Mouse (Mus musculus) heart, embryonic 13.5 days (tissue): ENCODE results near the gene Arxes2. TPM values are rescaled to one million over a fixed set of nuclear protein-coding genes. Genes with fewer than 3 reads are reported as not detected.
"Not testable (repeated sequence)": the region's sequence is repeated elsewhere in the genome, so short reads cannot be mapped to it uniquely, and the experiment has no call there.

Experiments
- ATAC-seq: fragments of 200-750 bp; cut with Nextera tagmentation; 2 replicates; pipeline ENCODE4 v1.8.0; 2017; ENCODE audit warnings: moderate TSS enrichment; ENCODE audit not compliant: insufficient number of reproducible peaks, low FRiP score, low TSS enrichment; ENCODE audit errors: extremely low read depth
- H3K27ac ChIP-seq: fragments of 300-500 bp; sonication (generic); replicated peaks from 2 replicates; pipeline ENCODE4 v1.5.1; 2015; ENCODE audit warnings: moderate library complexity, mild to moderate bottlenecking, inconsistent platforms
- H3K27me3 ChIP-seq: fragments of 300-500 bp; sonication (generic); replicated peaks from 2 replicates; pipeline ENCODE4 v1.6.1; 2015; ENCODE audit warnings: mild to moderate bottlenecking, inconsistent platforms
- H3K36me3 ChIP-seq: fragments of 300-500 bp; sonication (generic); 2 replicates; pipeline ENCODE4 v1.6.1; 2015; ENCODE audit warnings: mild to moderate bottlenecking, inconsistent platforms
- H3K4me1 ChIP-seq: fragments of 300-500 bp; sonication (generic); 2 replicates; pipeline ENCODE4 v1.6.1; 2015; ENCODE audit warnings: inconsistent platforms
- H3K4me2 ChIP-seq: fragments of 300-500 bp; sonication (generic); 2 replicates; pipeline ENCODE4 v1.6.1; 2015; ENCODE audit warnings: inconsistent platforms, mild to moderate bottlenecking, moderate library complexity
- H3K4me3 ChIP-seq: fragments of 300-500 bp; sonication (generic); 2 replicates; pipeline ENCODE4 v1.5.1; 2015; ENCODE audit warnings: moderate library complexity, mild to moderate bottlenecking, inconsistent platforms
- H3K9ac ChIP-seq: fragments of 300-500 bp; sonication (generic); 2 replicates; pipeline ENCODE4 v1.6.1; 2015; ENCODE audit warnings: inconsistent platforms, mild to moderate bottlenecking, moderate library complexity
- H3K9me3 ChIP-seq: fragments of 300-500 bp; sonication (generic); 2 replicates; pipeline ENCODE4 v1.6.1; 2016; ENCODE audit warnings: inconsistent platforms
- WGBS: fragments of 180-500 bp; shearing (Covaris S2); methylation state at CpG from one replicate; pipeline ENCODE4 v1.1.7; 2015; ENCODE audit warnings: mixed read lengths; 5-methylcytosine and 5-hydroxymethylcytosine counted together
- polyA plus RNA-seq: library from polyadenylated mRNA; unstranded; fragments of >200 nt; fragmentation: Nextera tagmentation; extraction: Ambion mirVana; gene quantifications from 2 replicates; pipeline ENCODE4 v1.2.1, GENCODE M21; 2015

The Arxes2 gene
- polyA plus RNA-seq, 1 experiment from 2014 or later = 69.2 TPM

DNA sequence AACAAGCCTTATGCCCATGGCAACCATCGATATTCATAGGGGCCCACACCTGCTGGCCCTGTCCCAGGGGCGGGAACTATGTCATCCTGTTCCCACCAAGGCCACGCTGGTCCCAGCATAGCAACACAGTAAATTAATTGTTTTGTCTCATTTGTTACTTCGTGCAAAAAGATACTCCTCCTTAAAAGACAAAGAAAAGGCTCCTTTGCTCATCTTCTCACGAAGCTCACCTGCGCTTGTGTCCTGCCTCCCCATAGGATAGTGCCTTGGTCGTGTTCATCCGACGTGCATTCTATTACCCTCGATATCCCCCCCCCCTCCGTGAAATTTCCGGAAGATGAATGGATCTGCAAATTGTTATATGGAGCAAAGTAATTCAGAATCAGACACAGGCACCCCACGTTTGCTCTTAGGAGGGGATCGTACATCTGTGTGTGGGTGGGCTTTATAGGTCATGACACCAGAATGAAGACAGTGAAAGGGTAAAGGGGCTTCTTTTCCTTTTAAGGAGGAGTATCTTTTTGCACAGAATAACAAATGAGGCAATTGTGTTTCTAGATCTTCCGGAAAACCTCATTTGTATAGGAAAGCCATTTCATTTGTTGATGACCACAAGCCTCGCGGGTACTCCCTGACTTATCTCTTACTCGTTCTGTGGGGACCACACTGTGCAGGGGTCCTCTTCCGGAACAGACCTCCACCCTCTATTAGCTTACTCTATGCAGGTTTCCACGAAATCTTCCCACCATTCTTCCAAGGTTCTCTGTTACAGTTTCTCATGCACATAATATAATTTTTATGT is 19.0 kb upstream of the Arxes2 start:
- H3K36me3 ChIP-seq = peaks cover 15% of the 10 kb centered on the region; the same call in 1 of the 2 replicates
- no peak overlapping the region for H3K4me3 ChIP-seq
- ATAC-seq = no peak
- no peaks in the 10 kb centered on the region for H3K27me3 ChIP-seq
- no peak overlapping the region for H3K27ac ChIP-seq
- 51% methylated on average over 20 of the region's 20 CpGs for WGBS
- H3K4me1 ChIP-seq = no peaks in the 10 kb centered on the region
- no peak overlapping the region for H3K9ac ChIP-seq
- no peaks in the 10 kb centered on the region for H3K9me3 ChIP-seq
- peak overlapping the region; percentile 53 for H3K4me2 ChIP-seq

DNA sequence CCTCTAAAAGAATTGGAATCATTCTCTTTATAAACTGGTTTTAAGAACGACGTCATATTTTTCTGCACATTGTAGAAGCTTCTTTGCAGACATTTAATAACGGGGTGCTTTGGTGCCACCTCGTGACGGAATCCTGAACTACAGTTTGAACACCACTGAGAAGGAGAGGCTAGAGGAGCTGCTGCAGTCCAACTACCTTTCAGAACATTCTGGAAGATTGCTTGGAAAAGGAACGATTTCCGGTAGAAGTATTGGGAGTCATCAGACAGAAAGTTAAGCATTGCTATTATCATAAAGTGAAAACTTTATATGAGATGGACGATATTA is 18.4 kb upstream of the Arxes2 start:
- Histone ChIP-seq H3K4me2 (peak overlapping the region; percentile 53), H3K27me3 (no peaks in the 10 kb centered on the region), H3K9ac (no peak overlapping the region), H3K27ac (no peak overlapping the region), H3K36me3 (peaks cover 12% of the 10 kb centered on the region; the same call in 1 of the 2 replicates), H3K4me1 (no peaks in the 10 kb centered on the region), H3K9me3 (no peaks in the 10 kb centered on the region), H3K4me3 (no peak overlapping the region)
- ATAC-seq = no peak
- WGBS = 18% methylated on average over 8 of the region's 8 CpGs

DNA sequence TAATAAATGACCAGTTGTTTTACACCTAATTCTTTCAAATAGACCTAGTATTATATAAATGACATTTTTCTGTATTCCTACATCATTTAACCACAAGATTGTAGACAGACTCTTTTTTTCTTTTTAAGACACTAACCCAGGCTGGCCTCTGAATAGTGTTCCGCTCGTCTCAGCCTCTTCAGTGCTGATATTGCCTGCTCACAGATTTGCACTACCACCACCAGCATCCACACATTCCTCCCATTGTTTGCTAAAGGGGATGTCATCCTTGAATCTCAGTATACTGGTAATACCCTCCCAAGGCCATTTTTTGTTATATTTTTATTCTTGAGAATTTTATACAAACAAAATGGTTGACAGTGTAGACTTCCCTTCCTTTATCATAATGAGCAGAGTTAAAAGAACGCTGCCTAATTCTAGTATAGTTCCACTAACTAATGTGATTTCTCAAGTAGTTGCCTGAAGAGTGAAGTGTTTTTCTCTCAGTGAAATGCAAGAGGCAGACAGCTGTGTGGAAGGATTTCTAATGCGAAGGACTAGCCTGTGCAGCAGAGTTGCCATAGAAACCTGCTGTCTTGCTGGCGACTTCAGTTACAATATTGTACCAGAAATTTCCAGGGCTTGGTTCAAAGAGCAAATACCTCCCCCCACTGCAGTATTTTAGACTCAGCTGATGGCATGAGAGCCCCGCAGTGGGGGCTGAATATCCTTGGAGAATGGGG is 8.9 kb upstream of the Arxes2 start:
- no peak for ATAC-seq

DNA sequence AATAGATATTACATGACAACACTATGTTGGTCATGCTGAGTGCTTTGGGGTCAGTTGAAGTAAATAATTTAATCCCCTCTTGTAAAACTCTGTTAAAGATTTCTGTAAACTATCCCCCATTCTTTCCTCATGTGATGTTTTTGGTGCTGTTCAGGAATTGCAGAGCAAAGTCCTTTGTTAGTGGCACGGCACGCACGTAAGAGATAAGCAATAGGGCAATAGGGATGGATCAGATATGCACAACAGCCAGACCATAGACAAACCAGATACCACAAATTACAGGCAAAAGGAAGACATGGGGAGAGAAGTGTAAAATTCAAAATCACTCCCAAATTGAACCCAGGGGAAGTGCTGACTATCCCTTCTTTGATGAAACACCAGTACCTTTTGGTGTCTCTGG is 7.4 kb upstream of the Arxes2 start:
- no peak for ATAC-seq
- Histone ChIP-seq H3K27ac (no peak overlapping the region), H3K4me1 (no peaks in the 10 kb centered on the region), H3K4me3 (no peak overlapping the region), H3K27me3 (no peaks in the 10 kb centered on the region), H3K9ac (no peak overlapping the region), H3K4me2 (no peak overlapping the region), H3K36me3 (no peaks in the 10 kb centered on the region), H3K9me3 (no peaks in the 10 kb centered on the region)
- 79% methylated on average over 3 of the region's 3 CpGs for WGBS

More for the DNA sequence above, 8.9 kb upstream of the Arxes2 start:
- H3K36me3 ChIP-seq = no peaks in the 10 kb centered on the region
- no peak overlapping the region for H3K4me2 ChIP-seq
- no peaks in the 10 kb centered on the region for H3K9me3 ChIP-seq
- H3K27ac ChIP-seq = no peak overlapping the region
- H3K27me3 ChIP-seq = no peaks in the 10 kb centered on the region
- H3K9ac ChIP-seq = no peak overlapping the region
- 70% methylated on average over 6 of the region's 6 CpGs for WGBS
- no peak overlapping the region for H3K4me3 ChIP-seq
- no peaks in the 10 kb centered on the region for H3K4me1 ChIP-seq

DNA sequence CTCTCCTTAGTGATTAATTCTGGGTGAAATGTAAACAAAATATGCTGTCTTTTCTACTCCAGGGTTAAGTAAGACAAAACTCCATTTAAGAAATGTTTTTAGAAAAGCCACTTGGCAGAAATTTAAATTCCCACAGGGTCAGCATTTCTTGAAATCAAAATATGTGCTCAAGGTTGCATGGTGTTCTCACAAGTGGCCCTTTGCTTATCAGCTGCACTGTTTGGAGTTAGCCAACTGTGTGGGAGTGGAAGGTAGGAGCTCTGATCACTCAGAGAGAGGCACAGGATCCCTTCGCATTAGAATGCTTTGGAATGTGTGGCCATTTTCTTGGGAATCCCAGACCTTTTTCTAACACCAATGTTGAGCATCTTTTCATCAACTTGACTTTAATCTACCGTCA is 3.0 kb upstream of the Arxes2 start:
- Histone ChIP-seq H3K36me3 (no peaks in the 10 kb centered on the region), H3K4me3 (no peak overlapping the region), H3K4me1 (no peaks in the 10 kb centered on the region), H3K4me2 (no peak overlapping the region), H3K9me3 (no peaks in the 10 kb centered on the region), H3K27ac (no peak overlapping the region), H3K27me3 (no peaks in the 10 kb centered on the region), H3K9ac (no peak overlapping the region)
- no peak for ATAC-seq
- 42% methylated on average over 2 of the region's 2 CpGs for WGBS

DNA sequence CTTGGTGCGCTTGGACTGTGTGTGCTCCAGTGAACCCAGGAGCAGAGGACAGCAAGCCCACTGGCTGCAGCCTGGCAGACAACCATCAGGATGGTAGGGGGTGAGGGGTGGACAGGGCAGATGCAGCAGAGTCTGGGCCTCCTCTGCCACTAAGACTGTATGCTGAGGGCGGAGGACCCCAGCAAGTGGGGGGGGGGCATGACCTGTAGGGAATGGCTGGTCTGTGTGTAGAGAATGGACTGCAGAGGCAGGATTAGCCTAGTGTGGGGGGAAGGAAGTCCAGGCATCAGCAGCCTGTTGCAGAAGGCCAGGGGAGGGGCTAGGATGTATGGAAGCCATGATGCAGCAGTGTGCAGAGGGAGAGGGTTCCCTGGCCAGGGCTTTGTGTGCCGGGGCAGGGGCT is 431 bp upstream of the Arxes2 start:
- H3K36me3 ChIP-seq, H3K9ac ChIP-seq, H3K4me1 ChIP-seq, H3K9me3 ChIP-seq, H3K4me3 ChIP-seq, H3K27ac ChIP-seq, H3K4me2 ChIP-seq, H3K27me3 ChIP-seq: not testable (repeated sequence)
- ATAC-seq = peak; percentile 68; the same call in 1 of the 2 replicates
- 47% methylated on average over 2 of the region's 3 CpGs for WGBS

DNA sequence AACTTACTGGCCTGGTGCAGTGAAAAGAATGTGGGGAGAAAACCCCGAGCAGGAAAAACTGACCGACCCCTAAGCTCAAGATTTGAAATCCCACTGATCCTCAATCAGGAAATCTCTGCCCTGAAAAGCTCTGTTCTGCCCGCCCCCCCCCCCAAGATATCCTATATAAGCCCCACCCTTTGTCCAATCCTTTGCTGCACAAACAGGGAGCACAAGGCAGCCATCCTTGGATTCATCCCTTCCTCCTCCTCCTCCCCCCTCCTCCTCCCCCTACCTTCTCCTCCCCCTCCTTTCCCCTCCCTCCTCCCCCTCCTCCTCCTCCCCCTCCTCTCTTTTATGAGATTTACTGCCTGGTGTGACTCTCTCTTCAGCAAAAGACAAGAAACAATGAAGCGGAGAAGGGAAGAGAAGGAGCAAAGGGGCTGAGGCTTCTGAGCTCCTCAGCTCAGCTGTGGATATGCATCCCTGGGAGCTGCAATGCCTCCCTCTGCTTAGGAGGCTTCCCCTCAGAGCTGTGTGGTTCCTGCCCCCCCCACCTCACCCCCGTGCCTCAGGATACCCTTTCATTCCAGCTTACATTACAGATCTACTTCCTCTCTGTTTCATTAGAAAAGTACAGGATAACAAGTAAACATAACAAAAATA is 13.7 kb downstream of the Arxes2 start:
- H3K36me3 ChIP-seq = no peaks in the 10 kb centered on the region
- 34% methylated on average over 5 of the region's 5 CpGs for WGBS
- ATAC-seq = no peak
- H3K4me3 ChIP-seq = no peak overlapping the region
- H3K4me2 ChIP-seq = no peak overlapping the region
- H3K27ac ChIP-seq = no peak overlapping the region
- H3K4me1 ChIP-seq = no peaks in the 10 kb centered on the region
- H3K9ac ChIP-seq = no peak overlapping the region
- H3K27me3 ChIP-seq = no peaks in the 10 kb centered on the region
- H3K9me3 ChIP-seq = no peaks in the 10 kb centered on the region

DNA sequence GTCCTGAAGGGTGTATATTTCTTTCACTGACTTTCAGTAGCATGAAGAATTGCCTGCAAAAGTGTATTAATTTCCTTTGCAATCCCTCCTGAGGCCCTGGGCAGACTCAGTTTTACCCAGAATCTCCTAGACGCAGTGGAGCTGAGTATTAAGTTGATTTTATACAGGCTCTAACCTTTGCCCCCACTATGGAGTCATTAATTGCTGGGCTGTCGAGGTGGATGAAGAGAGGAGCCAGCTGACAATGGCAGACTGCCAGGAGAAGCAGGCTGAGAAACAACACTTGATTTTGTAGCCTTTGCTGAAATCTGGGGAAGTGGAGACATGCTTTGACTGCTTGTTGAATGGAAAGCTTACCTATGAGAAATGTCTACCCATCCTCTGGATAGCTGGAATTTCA is 20.8 kb downstream of the Arxes2 start:
- no peaks in the 10 kb centered on the region for H3K9me3 ChIP-seq
- H3K27ac ChIP-seq = no peak overlapping the region
- H3K36me3 ChIP-seq = no peaks in the 10 kb centered on the region
- no peaks in the 10 kb centered on the region for H3K4me1 ChIP-seq
- no peaks in the 10 kb centered on the region for H3K27me3 ChIP-seq
- no peak overlapping the region for H3K4me3 ChIP-seq
- ATAC-seq = no peak
- no peak overlapping the region for H3K9ac ChIP-seq
- H3K4me2 ChIP-seq = no peak overlapping the region
- 31% methylated on average over 2 of the region's 2 CpGs for WGBS

DNA sequence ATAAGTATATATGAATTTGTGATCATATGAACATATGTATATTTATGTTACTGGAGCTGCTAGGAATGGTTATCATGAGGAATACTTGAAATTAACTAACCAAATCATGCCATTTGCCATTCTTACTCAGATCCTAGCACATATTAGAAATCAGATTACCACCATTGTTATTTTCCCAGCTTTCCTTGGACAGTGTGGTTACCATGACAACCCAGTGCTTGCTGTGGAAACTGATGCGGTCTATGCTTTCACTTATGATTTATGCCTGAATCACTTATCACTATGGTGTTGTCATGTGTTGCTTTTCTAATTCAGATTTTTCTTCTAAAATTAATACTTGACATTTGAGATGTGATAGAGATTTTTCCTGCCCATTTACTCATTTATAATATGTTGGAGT is 36.7 kb downstream of the Arxes2 start:
- H3K9me3 ChIP-seq = no peaks in the 10 kb centered on the region
- no peak overlapping the region for H3K4me2 ChIP-seq
- no peak overlapping the region for H3K9ac ChIP-seq
- H3K27me3 ChIP-seq = no peaks in the 10 kb centered on the region
- 75% methylated on average over 1 of the region's 1 CpGs for WGBS
- no peaks in the 10 kb centered on the region for H3K36me3 ChIP-seq
- H3K27ac ChIP-seq = no peak overlapping the region
- ATAC-seq = no peak
- H3K4me3 ChIP-seq = no peak overlapping the region
- no peaks in the 10 kb centered on the region for H3K4me1 ChIP-seq

DNA sequence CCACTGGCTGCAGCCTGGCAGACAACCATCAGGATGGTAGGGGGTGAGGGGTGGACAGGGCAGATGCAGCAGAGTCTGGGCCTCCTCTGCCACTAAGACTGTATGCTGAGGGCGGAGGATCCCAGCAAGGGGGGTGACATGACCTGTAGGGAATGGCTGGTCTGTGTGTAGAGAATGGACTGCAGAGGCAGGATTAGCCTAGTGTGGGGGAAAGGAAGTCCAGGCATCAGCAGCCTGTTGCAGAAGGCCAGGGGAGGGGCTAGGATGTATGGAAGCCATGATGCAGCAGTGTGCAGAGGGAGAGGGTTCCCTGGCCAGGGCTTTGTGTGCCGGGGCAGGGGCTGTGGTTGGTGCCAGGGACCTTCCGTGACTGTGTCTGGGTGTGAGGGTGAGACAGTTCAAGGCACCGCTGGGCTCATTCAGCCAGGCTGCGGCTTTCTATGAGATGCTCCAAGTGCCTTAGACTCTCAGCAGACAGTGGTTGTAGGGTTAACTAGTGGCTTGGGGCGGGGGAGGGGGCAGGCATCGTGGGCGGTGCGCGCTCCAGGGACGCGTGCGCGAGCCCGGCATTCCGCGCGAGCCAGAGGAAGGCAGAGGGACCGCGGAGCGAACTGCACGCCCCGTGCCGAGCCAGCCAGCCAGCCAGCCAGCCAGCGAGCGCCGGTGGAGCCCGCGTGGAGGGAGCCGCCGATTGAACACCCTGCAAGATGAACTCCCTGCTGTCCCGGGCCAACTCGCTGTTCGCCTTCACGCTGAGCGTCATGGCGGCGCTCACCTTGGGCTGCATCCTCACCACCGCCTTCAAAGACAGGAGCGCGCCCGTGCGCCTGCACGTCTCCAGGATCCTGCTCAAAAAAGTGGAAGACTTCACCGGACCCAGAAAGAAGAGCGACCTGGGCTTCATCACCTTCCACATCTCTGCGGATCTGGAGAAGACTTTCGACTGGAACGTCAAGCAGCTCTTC is 39.5 kb downstream of the Arxes2 start, which contains the start of gene Arxes1:
Gene Arxes1 (plus strand): TSS at position 569 of the 965 bp plus-strand sequence.
- H3K36me3 ChIP-seq, H3K27me3 ChIP-seq, H3K27ac ChIP-seq, H3K4me1 ChIP-seq, H3K9me3 ChIP-seq, H3K9ac ChIP-seq: not testable (repeated sequence)
- ATAC-seq = peak; percentile 77; the same call in 1 of the 2 replicates
- WGBS = 2% methylated on average over 19 of the region's 49 CpGs
- H3K4me2 ChIP-seq = peak within 1 kb of the TSS; percentile 61
- peak within 1 kb of the TSS; percentile 38 for H3K4me3 ChIP-seq

DNA sequence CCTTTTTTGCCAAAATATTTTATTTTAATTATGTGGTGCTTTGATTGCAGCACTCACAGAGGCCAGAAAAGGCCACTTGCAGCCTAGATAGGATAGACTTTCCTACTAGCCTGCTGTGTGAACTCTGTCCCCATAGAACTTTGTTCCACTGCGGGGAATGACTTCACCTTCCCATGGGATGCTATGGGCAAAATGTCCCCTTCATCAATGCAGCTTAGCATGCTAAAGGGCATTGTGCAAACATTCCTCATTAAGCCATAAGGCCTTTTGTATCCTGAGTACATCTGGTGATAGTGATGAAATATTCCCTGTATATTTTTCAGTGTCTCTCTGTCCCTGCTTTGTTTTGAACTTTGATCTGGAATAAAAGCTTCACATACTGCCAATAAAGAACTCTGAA is 50.1 kb downstream of the Arxes2 start:
- H3K36me3 ChIP-seq = no peaks in the 10 kb centered on the region
- H3K4me3 ChIP-seq = no peak overlapping the region
- no peak for ATAC-seq
- no peaks in the 10 kb centered on the region for H3K27me3 ChIP-seq
- H3K9ac ChIP-seq = no peak overlapping the region
- H3K9me3 ChIP-seq = no peaks in the 10 kb centered on the region
- H3K4me2 ChIP-seq = no peak overlapping the region
- 75% methylated on average over 1 of the region's 1 CpGs for WGBS
- no peak overlapping the region for H3K27ac ChIP-seq
- no peaks in the 10 kb centered on the region for H3K4me1 ChIP-seq
